Mouse (Mus musculus) layer of hippocampus, adult 2 months (tissue): ENCODE measurements at regions not wholly inside any gene's neighbourhood (a gene's known extent, or its start where the extent isn't known, plus 50 kb on each side); places are given as distances from the start of the nearest gene placed in this dataset.

Experiments
- DNase-seq, 2 experiments: peaks; one replicate each; pipeline ENCODE4 v3.0.0; 2022; ENCODE audit warnings: low spot score in 2 of 2
- H3K27ac ChIP-seq: fragments of 200-600 bp; 2 replicates; pipeline ENCODE4 v1.8.1; 2022
- H3K4me3 ChIP-seq: fragments of 200-600 bp; 2 replicates; pipeline ENCODE4 v1.8.1; 2022; ENCODE audit warnings: mild to moderate bottlenecking
- CTCF ChIP-seq: fragments of 200-600 bp; conservative IDR thresholded peaks from 2 replicates; pipeline ENCODE4 v1.8.1; 2022; ENCODE audit warnings: antibody characterized with exemption, mild to moderate bottlenecking, moderate library complexity

- no peak for DNase-seq
- no peak overlapping the region for H3K27ac ChIP-seq
- no peak overlapping the region for H3K4me3 ChIP-seq
- no peak for TF ChIP-seq CTCF
Observed at GRCm38 (mm10) chr1:117243599-117243998, 440.8 kb downstream of the Gm19965 start.

- Histone ChIP-seq H3K4me3 (no peak overlapping the region), H3K27ac (no peak overlapping the region)
- DNase-seq, result peak; percentile 2 to 27
- no peak for TF ChIP-seq CTCF
Observed at GRCm38 (mm10) chr1:117248342-117248741, 445.6 kb downstream of the Gm19965 start.

GRCm38 (mm10) chr1:117290746-117291145 is 406.2 kb upstream of the Gm28363 start:
- no peak for DNase-seq
- no peak overlapping the region for H3K4me3 ChIP-seq
- H3K27ac ChIP-seq, result no peak overlapping the region
- no peak for TF ChIP-seq CTCF

- no peak for DNase-seq
- Histone ChIP-seq H3K27ac (no peak overlapping the region), H3K4me3 (no peak overlapping the region)
- no peak for TF ChIP-seq CTCF
Observed at GRCm38 (mm10) chr1:117299232-117299631, 397.7 kb upstream of the Gm28363 start.
